Mouse (Mus musculus) forebrain, embryonic 16.5 days (tissue): ENCODE data around the gene Col11a2. TPM values are rescaled to one million over a fixed set of nuclear protein-coding genes. Genes with fewer than 3 reads are reported as not detected.

Experiments
- ATAC-seq: fragments of 200-750 bp; cut with Nextera tagmentation; 2 replicates; pipeline ENCODE4 v1.8.0; 2017; ENCODE audit warnings: mild to moderate bottlenecking, moderate library complexity
- H3K27ac ChIP-seq: fragments of 300-500 bp; sonication (generic); 2 replicates; pipeline ENCODE4 v1.5.1; 2014; ENCODE audit warnings: low read length, control low read depth
- H3K27me3 ChIP-seq: fragments of 300-500 bp; sonication (generic); replicated peaks from 2 replicates; pipeline ENCODE4 v1.6.1; 2014; ENCODE audit warnings: low read length; ENCODE audit not compliant: control insufficient read depth, insufficient read depth
- H3K36me3 ChIP-seq: fragments of 300-500 bp; sonication (generic); 2 replicates; pipeline ENCODE4 v1.6.1; 2014; ENCODE audit not compliant: control insufficient read depth, insufficient read depth
- H3K4me1 ChIP-seq: fragments of 300-500 bp; sonication (generic); replicated peaks from 2 replicates; pipeline ENCODE4 v1.6.1; 2014; ENCODE audit warnings: low read length; ENCODE audit not compliant: control insufficient read depth, insufficient read depth
- H3K4me2 ChIP-seq: fragments of 300-500 bp; sonication (generic); 2 replicates; pipeline ENCODE4 v1.6.1; 2014; ENCODE audit warnings: mild to moderate bottlenecking, low read length, control low read depth
- H3K4me3 ChIP-seq: fragments of 300-500 bp; sonication (generic); replicated peaks from 2 replicates; pipeline ENCODE4 v1.5.1; 2014; ENCODE audit warnings: mild to moderate bottlenecking, low read length, control low read depth
- H3K9ac ChIP-seq: fragments of 300-500 bp; sonication (generic); replicated peaks from 2 replicates; pipeline ENCODE4 v1.6.1; 2014; ENCODE audit warnings: low read depth, low read length, control low read depth
- H3K9me3 ChIP-seq: fragments of 300-500 bp; sonication (generic); 2 replicates; pipeline ENCODE4 v1.6.1; 2016; ENCODE audit warnings: low read length; ENCODE audit not compliant: control insufficient read depth
- WGBS: fragments of 180-500 bp; shearing (Covaris S2); extraction: QIAGEN DNeasy Blood & Tissue Kit; methylation state at CpG from one replicate; pipeline ENCODE4 v1.1.7; 2014; 5-methylcytosine and 5-hydroxymethylcytosine counted together
- polyA plus RNA-seq: library from polyadenylated mRNA; unstranded; fragments of >200 nt; fragmentation: Nextera tagmentation; extraction: Ambion mirVana; gene quantifications from 2 replicates; pipeline ENCODE4 v1.2.1, GENCODE M21; 2015

The Col11a2 gene
- polyA plus RNA-seq, 1 experiment from 2014 or later = 2.3 TPM

GRCm38 (mm10) chr17:34093199-34093874 is 54.1 kb downstream of the Col11a2 start:
- H3K27ac ChIP-seq = no peak overlapping the region
- no peaks in the 10 kb centered on the region for H3K9me3 ChIP-seq
- no peaks in the 10 kb centered on the region for H3K27me3 ChIP-seq
- H3K4me3 ChIP-seq = no peak overlapping the region
- no peaks in the 10 kb centered on the region for H3K36me3 ChIP-seq
- WGBS = 39% methylated on average over 7 of the region's 7 CpGs
- no peak for ATAC-seq
- H3K4me2 ChIP-seq = no peak overlapping the region
- H3K4me1 ChIP-seq = no peaks in the 10 kb centered on the region
- H3K9ac ChIP-seq = no peak overlapping the region

GRCm38 (mm10) chr17:34094283-34095035 is 55.2 kb downstream of the Col11a2 start:
- no peaks in the 10 kb centered on the region for H3K27me3 ChIP-seq
- ATAC-seq = no peak
- no peaks in the 10 kb centered on the region for H3K36me3 ChIP-seq
- no peaks in the 10 kb centered on the region for H3K9me3 ChIP-seq
- no peak overlapping the region for H3K4me3 ChIP-seq
- WGBS = 86% methylated on average over 27 of the region's 27 CpGs
- no peak overlapping the region for H3K4me2 ChIP-seq
- 0 out of 2 replicates have a peak, but pooled peaks cover under 1% of the 10 kb centered on the region for H3K4me1 ChIP-seq
- no peak overlapping the region for H3K9ac ChIP-seq
- no peak overlapping the region for H3K27ac ChIP-seq

- peaks cover 4% of the 10 kb centered on the region; the same call in 1 of the 2 replicates for H3K4me1 ChIP-seq
- no peaks in the 10 kb centered on the region for H3K27me3 ChIP-seq
- H3K9me3 ChIP-seq = no peaks in the 10 kb centered on the region
- no peak overlapping the region for H3K27ac ChIP-seq
- H3K36me3 ChIP-seq = no peaks in the 10 kb centered on the region
- no peak for ATAC-seq
- no peak overlapping the region for H3K4me3 ChIP-seq
- H3K4me2 ChIP-seq = no peak overlapping the region
- H3K9ac ChIP-seq = no peak overlapping the region
- 74% methylated on average over 3 of the region's 3 CpGs for WGBS
Observed at GRCm38 (mm10) chr17:34096497-34097010, 57.3 kb downstream of the Col11a2 start.

- Histone ChIP-seq H3K36me3 (no peaks in the 10 kb centered on the region), H3K4me3 (no peak overlapping the region), H3K27me3 (no peaks in the 10 kb centered on the region), H3K27ac (no peak overlapping the region), H3K9me3 (no peaks in the 10 kb centered on the region), H3K4me2 (no peak overlapping the region), H3K9ac (no peak overlapping the region), H3K4me1 (peaks cover 7% of the 10 kb centered on the region; the same call in 1 of the 2 replicates)
- WGBS = 59% methylated on average over 5 of the region's 5 CpGs
- ATAC-seq = no peak
Observed at GRCm38 (mm10) chr17:34097272-34097671, 58.0 kb downstream of the Col11a2 start.

- Histone ChIP-seq H3K4me3 (no peak overlapping the region), H3K4me1 (peaks cover 7% of the 10 kb centered on the region; the same call in 1 of the 2 replicates), H3K27me3 (no peaks in the 10 kb centered on the region), H3K27ac (no peak overlapping the region), H3K36me3 (no peaks in the 10 kb centered on the region), H3K9ac (no peak overlapping the region), H3K4me2 (no peak overlapping the region), H3K9me3 (no peaks in the 10 kb centered on the region)
- ATAC-seq = no peak
- WGBS = 66% methylated on average over 10 of the region's 10 CpGs
Observed at GRCm38 (mm10) chr17:34098709-34099479, 59.7 kb downstream of the Col11a2 start.

- no peak for ATAC-seq
- H3K9me3 ChIP-seq = no peaks in the 10 kb centered on the region
- no peaks in the 10 kb centered on the region for H3K36me3 ChIP-seq
- H3K4me2 ChIP-seq = no peak overlapping the region
- no peaks in the 10 kb centered on the region for H3K27me3 ChIP-seq
- no peak overlapping the region for H3K9ac ChIP-seq
- H3K4me3 ChIP-seq = no peak overlapping the region
- WGBS = 16% methylated on average over 5 of the region's 5 CpGs
- no peak overlapping the region for H3K27ac ChIP-seq
- H3K4me1 ChIP-seq = peaks cover 7% of the 10 kb centered on the region; the same call in 1 of the 2 replicates
Observed at GRCm38 (mm10) chr17:34099531-34099930, 60.3 kb downstream of the Col11a2 start.

GRCm38 (mm10) chr17:34101185-34101584 is 61.9 kb downstream of the Col11a2 start:
- H3K27me3 ChIP-seq = no peaks in the 10 kb centered on the region
- H3K27ac ChIP-seq = no peak overlapping the region
- no peak overlapping the region for H3K4me3 ChIP-seq
- H3K36me3 ChIP-seq = no peaks in the 10 kb centered on the region
- no peak overlapping the region for H3K4me2 ChIP-seq
- no peaks in the 10 kb centered on the region for H3K9me3 ChIP-seq
- H3K9ac ChIP-seq = no peak overlapping the region
- H3K4me1 ChIP-seq = peaks cover 7% of the 10 kb centered on the region; the same call in 1 of the 2 replicates
- ATAC-seq = 0 out of 2 replicates have a peak, but pooled peaks have one; percentile 12
- 35% methylated on average over 5 of the region's 5 CpGs for WGBS

- ATAC-seq = peak; percentile 81
- 0 out of 2 replicates have a peak overlapping the region, but pooled peaks have one; percentile 28 for H3K4me2 ChIP-seq
- H3K9ac ChIP-seq = no peak overlapping the region
- no peaks in the 10 kb centered on the region for H3K27me3 ChIP-seq
- 7% methylated on average over 12 of the region's 12 CpGs for WGBS
- H3K4me1 ChIP-seq = peaks cover 7% of the 10 kb centered on the region; the same call in 1 of the 2 replicates
- H3K4me3 ChIP-seq = no peak overlapping the region
- H3K36me3 ChIP-seq = no peaks in the 10 kb centered on the region
- H3K9me3 ChIP-seq = no peaks in the 10 kb centered on the region
- H3K27ac ChIP-seq = no peak overlapping the region
Observed at GRCm38 (mm10) chr17:34101604-34102032, 62.4 kb downstream of the Col11a2 start.

- no peak for ATAC-seq
- no peak overlapping the region for H3K4me2 ChIP-seq
- H3K27me3 ChIP-seq = no peaks in the 10 kb centered on the region
- no peak overlapping the region for H3K27ac ChIP-seq
- H3K9ac ChIP-seq = no peak overlapping the region
- peaks cover 7% of the 10 kb centered on the region; the same call in 1 of the 2 replicates for H3K4me1 ChIP-seq
- 80% methylated on average over 6 of the region's 6 CpGs for whole genome bisulfite sequencing
- no peak overlapping the region for H3K4me3 ChIP-seq
- H3K36me3 ChIP-seq = no peaks in the 10 kb centered on the region
- no peaks in the 10 kb centered on the region for H3K9me3 ChIP-seq
Observed at GRCm38 (mm10) chr17:34102831-34103230, 63.6 kb downstream of the Col11a2 start.
